Mouse (Mus musculus) midbrain, embryonic 16.5 days (tissue): ENCODE results near the gene Il10rb. TPM values are rescaled to one million over a fixed set of nuclear protein-coding genes. Genes with fewer than 3 reads are reported as not detected.
"Not testable (repeated sequence)": the region's sequence is repeated elsewhere in the genome, so short reads cannot be mapped to it uniquely, and the experiment has no call there.

Source experiments
- ATAC-seq: fragments of 200-750 bp; cut with Nextera tagmentation; 2 replicates; pipeline ENCODE4 v1.8.0; 2017; ENCODE audit warnings: moderate TSS enrichment
- H3K27ac ChIP-seq: fragments of 300-500 bp; sonication (generic); 2 replicates; pipeline ENCODE4 v1.5.1; 2014; ENCODE audit warnings: mild to moderate bottlenecking, low read length, mixed read lengths
- H3K27me3 ChIP-seq: fragments of 300-500 bp; sonication (generic); 2 replicates; pipeline ENCODE4 v1.6.1; 2014; ENCODE audit warnings: low read depth, low read length, mixed read lengths; ENCODE audit not compliant: control insufficient read depth, insufficient read depth
- H3K36me3 ChIP-seq: fragments of 300-500 bp; sonication (generic); 2 replicates; pipeline ENCODE4 v1.6.1; 2014; ENCODE audit warnings: mild to moderate bottlenecking, low read length, moderate library complexity, mixed read lengths; ENCODE audit not compliant: control insufficient read depth, insufficient read depth
- H3K4me1 ChIP-seq: fragments of 300-500 bp; sonication (generic); 2 replicates; pipeline ENCODE4 v1.6.1; 2014; ENCODE audit warnings: mild to moderate bottlenecking, low read length, mixed read lengths; ENCODE audit not compliant: control insufficient read depth, insufficient read depth
- H3K4me2 ChIP-seq: fragments of 300-500 bp; sonication (generic); 2 replicates; pipeline ENCODE4 v1.6.1; 2014; ENCODE audit warnings: mild to moderate bottlenecking, low read length, mixed read lengths
- H3K4me3 ChIP-seq: fragments of 300-500 bp; sonication (generic); 2 replicates; pipeline ENCODE4 v1.5.1; 2014; ENCODE audit warnings: low read depth, mild to moderate bottlenecking, low read length, moderate library complexity, mixed read lengths
- H3K9ac ChIP-seq: fragments of 300-500 bp; sonication (generic); 2 replicates; pipeline ENCODE4 v1.6.1; 2014; ENCODE audit warnings: low read depth, low read length, mixed read lengths
- H3K9me3 ChIP-seq: fragments of 300-500 bp; sonication (generic); replicated peaks from 2 replicates; pipeline ENCODE4 v1.6.1; 2014; ENCODE audit warnings: mild to moderate bottlenecking, low read length, mixed read lengths; ENCODE audit not compliant: control insufficient read depth, poor library complexity, severe bottlenecking
- WGBS: fragments of 180-500 bp; shearing (Covaris S2); extraction: QIAGEN DNeasy Blood & Tissue Kit; methylation state at CpG from one replicate; pipeline ENCODE4 v1.1.7; 2014; 5-methylcytosine and 5-hydroxymethylcytosine counted together
- polyA plus RNA-seq: library from polyadenylated mRNA; unstranded; fragments of >200 nt; fragmentation: Nextera tagmentation; extraction: Ambion mirVana; gene quantifications from 2 replicates; pipeline ENCODE4 v1.2.1, GENCODE M21; 2015

Gene Il10rb
- polyA plus RNA-seq, 1 experiment from 2014 or later: 11.1 TPM

DNA sequence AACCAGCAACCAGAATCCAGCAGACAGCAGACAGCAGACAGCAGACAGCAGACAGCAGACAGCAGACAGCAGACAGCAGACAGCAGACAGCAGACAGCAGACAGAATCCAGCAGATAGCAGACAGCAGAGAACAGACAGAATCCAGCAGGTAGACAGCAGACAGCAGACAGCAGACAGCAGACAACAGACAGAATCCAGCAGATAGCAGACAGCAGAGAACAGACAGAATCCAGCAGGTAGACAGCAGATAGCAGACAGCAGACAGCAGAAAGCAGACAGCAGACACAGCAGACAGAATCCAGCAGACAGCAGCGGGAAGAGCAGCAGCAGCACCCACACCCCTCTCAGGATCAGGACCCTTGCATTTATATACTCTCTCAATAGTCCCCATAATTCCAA, 32.6 kb downstream of the Il10rb start:
- not testable (repeated sequence) for ATAC-seq, H3K36me3 ChIP-seq, H3K4me1 ChIP-seq, H3K9me3 ChIP-seq, H3K4me3 ChIP-seq, H3K4me2 ChIP-seq, H3K9ac ChIP-seq, H3K27me3 ChIP-seq, H3K27ac ChIP-seq
- 86% methylated on average over 1 of the region's 1 CpGs for WGBS

DNA sequence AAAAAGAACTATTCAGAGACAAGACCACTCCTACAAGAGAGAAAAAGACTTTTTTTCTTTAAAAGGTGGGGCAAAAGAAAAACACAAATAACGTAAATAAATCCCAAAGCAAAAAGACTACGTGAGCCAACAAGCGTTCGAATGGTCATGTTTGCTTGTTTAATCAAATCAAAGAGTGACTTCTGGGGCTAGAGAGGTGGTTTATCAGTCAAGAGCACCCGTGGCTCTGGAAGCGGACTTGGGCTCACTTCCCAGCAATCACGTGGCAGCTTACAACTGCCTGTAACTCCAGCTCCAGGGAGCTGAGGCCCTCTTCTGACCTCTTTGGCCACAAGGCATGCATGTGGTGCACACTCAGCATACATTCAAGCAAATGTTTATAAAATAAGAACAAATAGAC, 35.4 kb downstream of the Il10rb start:
- Histone ChIP-seq H3K27me3 (no peaks in the 10 kb centered on the region), H3K9me3 (no peaks in the 10 kb centered on the region), H3K4me1 (no peaks in the 10 kb centered on the region), H3K4me3 (no peak overlapping the region), H3K9ac (no peak overlapping the region), H3K4me2 (no peak overlapping the region), H3K27ac (no peak overlapping the region), H3K36me3 (no peaks in the 10 kb centered on the region)
- no peak for ATAC-seq
- whole genome bisulfite sequencing: 57% methylated on average over 7 of the region's 7 CpGs

DNA sequence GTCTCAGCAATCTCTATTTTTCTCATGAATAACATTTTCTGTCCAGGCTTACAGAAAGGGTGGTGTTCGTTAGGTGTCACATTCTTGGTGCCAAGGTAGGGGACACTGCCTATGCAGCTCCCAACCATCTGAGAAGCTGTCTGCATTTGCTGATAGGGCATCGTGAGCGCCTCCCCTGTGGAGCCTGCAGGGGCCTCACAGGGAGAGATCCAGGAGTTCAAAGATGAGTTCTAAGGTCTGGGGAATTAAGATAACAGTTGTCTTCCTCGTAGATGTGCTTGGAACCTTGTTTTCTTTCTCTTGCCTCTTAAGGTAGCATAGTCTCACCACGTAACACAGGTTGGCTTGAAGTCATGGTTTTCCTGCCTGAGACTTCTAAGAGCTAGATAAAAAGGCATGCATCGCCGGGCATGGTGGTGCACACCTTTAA, 35.9 kb downstream of the Il10rb start:
- H3K9me3 ChIP-seq: no peaks in the 10 kb centered on the region
- H3K27me3 ChIP-seq: no peaks in the 10 kb centered on the region
- 85% methylated on average over 7 of the region's 7 CpGs for WGBS
- H3K27ac ChIP-seq: no peak overlapping the region
- no peak overlapping the region for H3K9ac ChIP-seq
- no peak overlapping the region for H3K4me2 ChIP-seq
- no peaks in the 10 kb centered on the region for H3K4me1 ChIP-seq
- no peak overlapping the region for H3K4me3 ChIP-seq
- no peaks in the 10 kb centered on the region for H3K36me3 ChIP-seq
- no peak for ATAC-seq

DNA sequence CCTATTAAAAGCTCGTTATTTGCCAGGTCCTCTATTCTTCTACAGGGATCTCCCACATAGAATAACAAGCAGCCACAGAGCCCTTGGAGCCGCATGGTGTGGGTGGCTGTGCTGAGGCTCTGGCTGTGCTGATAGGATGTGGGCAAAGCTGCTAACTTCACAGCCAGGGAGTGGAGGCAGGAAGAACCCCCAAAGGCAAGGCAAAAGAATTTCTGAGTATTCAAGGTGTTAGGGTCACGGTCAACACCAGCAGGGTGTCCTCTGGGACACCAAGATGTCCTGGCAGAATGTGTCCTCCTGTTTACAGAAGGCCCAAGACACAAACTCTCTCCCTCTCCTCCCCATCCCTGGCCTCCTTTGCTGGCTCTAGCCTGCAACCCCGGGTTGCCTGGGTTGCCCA, 36.5 kb downstream of the Il10rb start:
- no peak for ATAC-seq
- WGBS: 77% methylated on average over 4 of the region's 4 CpGs
- Histone ChIP-seq H3K4me1 (no peaks in the 10 kb centered on the region), H3K4me2 (no peak overlapping the region), H3K9me3 (no peaks in the 10 kb centered on the region), H3K27ac (no peak overlapping the region), H3K27me3 (no peaks in the 10 kb centered on the region), H3K4me3 (no peak overlapping the region), H3K36me3 (no peaks in the 10 kb centered on the region), H3K9ac (no peak overlapping the region)

DNA sequence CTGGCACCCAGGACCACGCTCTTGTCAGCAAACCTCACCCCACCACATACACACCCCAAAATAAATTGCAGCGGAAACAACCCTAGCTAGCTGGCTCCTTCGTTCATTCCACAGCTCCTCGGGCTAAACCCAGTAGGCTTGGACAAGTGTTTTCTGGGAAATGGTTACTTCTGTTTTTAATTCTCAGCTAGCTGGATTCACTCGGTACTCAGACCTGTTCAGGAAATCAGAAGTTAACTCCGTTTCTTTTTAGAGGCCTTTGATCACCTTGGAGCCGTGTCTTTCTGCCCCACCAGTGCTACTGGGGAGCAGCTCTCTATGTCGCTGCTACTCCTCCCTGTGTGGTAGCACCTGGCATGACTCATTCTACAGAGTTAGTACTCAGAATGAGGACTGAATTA, 37.2 kb downstream of the Il10rb start:
- H3K4me1 ChIP-seq: no peaks in the 10 kb centered on the region
- no peak overlapping the region for H3K9ac ChIP-seq
- 84% methylated on average over 8 of the region's 8 CpGs for WGBS

DNA sequence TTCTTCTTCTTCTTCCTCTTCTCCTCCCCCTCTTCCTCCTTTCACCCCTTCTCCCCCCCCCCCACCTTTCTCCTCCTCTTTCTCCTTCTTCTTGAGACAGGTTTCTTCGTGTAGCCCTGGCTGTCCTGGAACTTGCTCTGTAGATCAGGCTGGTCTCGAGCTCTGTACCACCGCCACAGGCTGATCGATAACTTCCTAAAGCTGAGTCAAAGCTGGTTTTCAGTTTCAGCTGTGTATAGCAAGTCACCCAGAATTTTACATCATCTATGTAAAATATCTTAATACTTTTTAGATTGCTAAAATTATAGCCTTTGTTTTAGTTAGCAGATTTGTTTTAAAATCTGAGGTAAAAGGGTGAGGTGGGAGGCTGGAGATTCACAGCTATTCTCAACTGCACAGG, 38.9 kb downstream of the Il10rb start:
- Histone ChIP-seq H3K4me1 (no peaks in the 10 kb centered on the region), H3K36me3 (no peaks in the 10 kb centered on the region), H3K4me2 (no peak overlapping the region), H3K4me3 (no peak overlapping the region), H3K27ac (no peak overlapping the region), H3K27me3 (no peaks in the 10 kb centered on the region), H3K9me3 (no peaks in the 10 kb centered on the region), H3K9ac (no peak overlapping the region)
- ATAC-seq: no peak
- WGBS: 88% methylated on average over 4 of the region's 4 CpGs

More for the DNA sequence above, 37.2 kb downstream of the Il10rb start:
- Histone ChIP-seq H3K4me3 (no peak overlapping the region), H3K36me3 (no peaks in the 10 kb centered on the region), H3K9me3 (no peaks in the 10 kb centered on the region), H3K27ac (no peak overlapping the region), H3K4me2 (no peak overlapping the region), H3K27me3 (no peaks in the 10 kb centered on the region)
- no peak for ATAC-seq

DNA sequence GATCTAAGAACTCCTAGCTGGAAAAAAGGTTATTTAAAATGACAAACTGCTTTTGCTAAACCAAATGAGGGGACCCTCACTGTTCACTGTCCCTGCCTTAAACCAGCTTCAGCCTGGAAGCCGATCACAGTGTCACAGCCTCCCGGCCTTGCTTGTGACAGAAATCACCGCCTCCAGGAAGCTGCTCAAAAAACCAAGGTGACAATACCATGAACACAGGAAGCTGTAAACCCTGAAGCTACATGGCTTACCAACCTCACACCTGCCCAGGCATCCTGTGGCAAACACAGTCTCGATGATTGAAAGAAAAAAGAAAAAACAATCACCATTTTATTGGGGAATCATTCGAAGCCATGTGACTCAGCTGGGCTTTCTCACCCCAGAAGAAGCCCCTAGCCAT, 39.6 kb downstream of the Il10rb start:
- Histone ChIP-seq H3K4me3 (no peak overlapping the region), H3K9me3 (no peaks in the 10 kb centered on the region), H3K27me3 (no peaks in the 10 kb centered on the region), H3K4me1 (no peaks in the 10 kb centered on the region), H3K4me2 (no peak overlapping the region), H3K27ac (no peak overlapping the region), H3K36me3 (no peaks in the 10 kb centered on the region), H3K9ac (no peak overlapping the region)
- 88% methylated on average over 5 of the region's 5 CpGs for WGBS
- ATAC-seq: no peak

DNA sequence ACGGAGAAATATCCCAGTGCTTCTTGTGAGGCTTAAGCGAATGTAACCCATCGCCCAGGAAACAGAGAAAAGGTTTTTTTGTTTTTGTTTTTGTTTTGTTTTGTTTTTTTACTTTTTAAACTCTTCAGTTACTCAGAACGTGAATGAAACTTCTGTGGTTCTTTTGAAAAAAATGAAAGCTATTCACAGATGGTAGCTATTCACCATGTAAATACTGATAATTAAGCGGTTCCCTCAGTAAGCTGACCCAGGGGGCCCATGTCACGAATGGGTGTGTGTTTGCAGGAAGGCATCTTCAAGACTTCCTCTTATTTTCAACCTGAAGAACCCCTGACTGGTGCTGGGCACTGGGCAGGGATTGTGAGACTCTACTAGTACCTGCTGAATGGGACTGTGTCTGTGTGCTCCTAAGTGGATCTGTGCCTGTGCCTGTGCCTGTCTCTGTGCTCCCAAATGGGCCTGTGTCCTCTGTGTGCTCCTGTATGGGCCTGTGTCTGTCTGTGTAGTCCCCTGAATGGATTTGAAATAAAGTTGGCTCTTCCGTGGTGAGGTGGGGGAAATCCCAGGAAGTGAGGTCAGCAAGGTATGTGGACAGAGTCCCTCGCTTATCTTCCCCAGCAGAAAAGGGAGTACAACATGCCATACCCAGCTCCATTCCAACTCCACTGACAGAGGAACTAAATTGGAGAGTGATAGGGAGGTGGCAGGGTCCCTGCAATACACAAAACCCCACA, 41.0 kb downstream of the Il10rb start:
- Histone ChIP-seq H3K9ac (no peak overlapping the region), H3K4me3 (no peak overlapping the region), H3K4me1 (no peaks in the 10 kb centered on the region), H3K36me3 (no peaks in the 10 kb centered on the region), H3K9me3 (no peaks in the 10 kb centered on the region), H3K4me2 (no peak overlapping the region), H3K27me3 (no peaks in the 10 kb centered on the region), H3K27ac (no peak overlapping the region)
- no peak for ATAC-seq
- 74% methylated on average over 8 of the region's 8 CpGs for WGBS

DNA sequence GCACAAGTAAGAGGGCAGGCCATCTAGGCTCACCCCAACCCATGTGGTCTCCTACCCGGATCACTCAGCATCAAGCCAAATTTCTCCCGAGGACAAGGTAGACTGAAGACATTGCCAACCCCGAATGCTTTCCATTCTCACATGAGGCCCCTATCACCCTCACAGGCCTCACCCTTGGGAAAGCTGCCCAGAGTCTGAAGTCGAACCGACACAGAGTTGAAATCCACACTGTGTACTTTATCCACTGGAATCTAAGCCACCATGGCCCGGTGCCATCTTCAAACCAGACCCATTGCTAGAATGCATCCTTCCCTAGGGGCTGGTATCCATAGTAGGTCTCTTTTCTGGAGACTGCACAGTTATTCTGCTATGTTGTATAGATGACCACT, 41.5 kb downstream of the Il10rb start:
- Histone ChIP-seq H3K9me3 (no peaks in the 10 kb centered on the region), H3K27ac (no peak overlapping the region), H3K4me1 (no peaks in the 10 kb centered on the region), H3K4me3 (no peak overlapping the region), H3K36me3 (no peaks in the 10 kb centered on the region), H3K4me2 (no peak overlapping the region), H3K9ac (no peak overlapping the region), H3K27me3 (no peaks in the 10 kb centered on the region)
- WGBS: 76% methylated on average over 6 of the region's 6 CpGs
- no peak for ATAC-seq
